Mouse (Mus musculus) limb, embryonic 11.5 days (tissue): Measurements from ENCODE around the gene Magi1. TPM values are rescaled to one million over a fixed set of nuclear protein-coding genes. Genes with fewer than 3 reads are reported as not detected.

Experiments used
- ATAC-seq: fragments of 200-750 bp; cut with Nextera tagmentation; 2 replicates; pipeline ENCODE4 v1.8.0; 2017; ENCODE audit warnings: low read depth; ENCODE audit not compliant: insufficient number of reproducible peaks, low FRiP score, low TSS enrichment
- DNase-seq: peaks from one replicate; pipeline ENCODE4 v3.0.0-alpha.2; 2015; ENCODE audit warnings: low spot score
- H3K27ac ChIP-seq: fragments of 300-500 bp; sonication (generic); replicated peaks from 2 replicates; pipeline ENCODE4 v1.5.1; 2014; ENCODE audit warnings: low read depth, mild to moderate bottlenecking, low read length
- H3K27me3 ChIP-seq: fragments of 300-500 bp; sonication (generic); 2 replicates; pipeline ENCODE4 v1.6.1; 2014; ENCODE audit warnings: mild to moderate bottlenecking, low read length, mixed read lengths; ENCODE audit not compliant: control insufficient read depth, insufficient read depth
- H3K36me3 ChIP-seq: fragments of 300-500 bp; sonication (generic); 2 replicates; pipeline ENCODE4 v1.6.1; 2014; ENCODE audit warnings: mild to moderate bottlenecking, low read length, moderate library complexity, mixed read lengths; ENCODE audit not compliant: control insufficient read depth, insufficient read depth
- H3K4me1 ChIP-seq: fragments of 300-500 bp; sonication (generic); 2 replicates; pipeline ENCODE4 v1.6.1; 2014; ENCODE audit warnings: low read length, mixed read lengths; ENCODE audit not compliant: control insufficient read depth, insufficient read depth
- H3K4me2 ChIP-seq: fragments of 300-500 bp; sonication (generic); 2 replicates; pipeline ENCODE4 v1.6.1; 2014; ENCODE audit warnings: low read depth, mild to moderate bottlenecking, moderate library complexity; ENCODE audit not compliant: severe bottlenecking
- H3K4me3 ChIP-seq: fragments of 300-500 bp; sonication (generic); 2 replicates; pipeline ENCODE4 v1.5.1; 2014; ENCODE audit warnings: low read depth, low read length
- H3K9ac ChIP-seq: fragments of 300-500 bp; sonication (generic); 2 replicates; pipeline ENCODE4 v1.6.1; 2014; ENCODE audit warnings: mild to moderate bottlenecking, low read length
- H3K9me3 ChIP-seq: fragments of 300-500 bp; sonication (generic); 2 replicates; pipeline ENCODE4 v1.6.1; 2016; ENCODE audit warnings: low read length; ENCODE audit not compliant: control insufficient read depth
- WGBS: fragments of 180-500 bp; shearing (Covaris S2); extraction: QIAGEN DNeasy Blood & Tissue Kit; methylation state at CpG from one replicate; pipeline ENCODE4 v1.1.7; 2014; 5-methylcytosine and 5-hydroxymethylcytosine counted together
- polyA plus RNA-seq: library from polyadenylated mRNA; unstranded; fragments of >200 nt; fragmentation: Nextera tagmentation; extraction: Ambion mirVana; gene quantifications from 2 replicates; pipeline ENCODE4 v1.2.1, GENCODE M21; 2014

The Magi1 gene
- polyA plus RNA-seq, 1 experiment from 2014 or later: 13.4 TPM

- Histone ChIP-seq H3K36me3 (no peaks in the 10 kb centered on the region), H3K27ac (no peak overlapping the region), H3K9me3 (no peaks in the 10 kb centered on the region), H3K4me2 (no peak overlapping the region), H3K27me3 (no peaks in the 10 kb centered on the region), H3K4me1 (peaks cover 5% of the 10 kb centered on the region), H3K4me3 (no peak overlapping the region), H3K9ac (no peak overlapping the region)
- DNase-seq (peak; percentile 40), ATAC-seq (no peak)
- WGBS: 50% methylated on average over 6 of the region's 6 CpGs
These were observed 463.8 kb downstream of the Magi1 start for GRCm38 (mm10) chr6:93819888-93820287.

DNA sequence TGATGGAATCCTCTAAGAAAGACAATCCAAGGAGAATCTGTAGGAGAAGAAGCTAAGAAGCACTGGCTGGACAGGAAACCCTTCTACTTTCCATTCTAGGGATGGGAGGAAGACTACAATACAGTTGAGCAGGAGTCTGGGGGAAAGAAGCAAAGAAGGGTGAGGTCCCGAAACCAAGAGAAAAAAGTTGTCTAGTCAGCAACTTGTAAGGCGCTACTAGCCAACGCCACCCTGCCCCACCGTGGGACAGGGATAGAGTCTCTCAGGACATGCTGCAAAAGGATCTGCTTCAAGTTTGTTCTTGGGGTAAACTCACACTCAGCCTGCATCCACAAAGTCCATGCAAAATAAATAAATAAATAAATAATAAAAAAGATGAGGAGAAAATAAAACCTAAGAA, 464.4 kb downstream of the Magi1 start:
- WGBS: 88% methylated on average over 4 of the region's 4 CpGs
- H3K27ac ChIP-seq: no peak overlapping the region
- DNase-seq: no peak
- H3K4me1 ChIP-seq: peaks cover 5% of the 10 kb centered on the region
- H3K4me2 ChIP-seq: no peak overlapping the region
- H3K9ac ChIP-seq: no peak overlapping the region
- H3K27me3 ChIP-seq: no peaks in the 10 kb centered on the region
- ATAC-seq: no peak
- no peaks in the 10 kb centered on the region for H3K36me3 ChIP-seq
- H3K4me3 ChIP-seq: no peak overlapping the region
- no peaks in the 10 kb centered on the region for H3K9me3 ChIP-seq

DNA sequence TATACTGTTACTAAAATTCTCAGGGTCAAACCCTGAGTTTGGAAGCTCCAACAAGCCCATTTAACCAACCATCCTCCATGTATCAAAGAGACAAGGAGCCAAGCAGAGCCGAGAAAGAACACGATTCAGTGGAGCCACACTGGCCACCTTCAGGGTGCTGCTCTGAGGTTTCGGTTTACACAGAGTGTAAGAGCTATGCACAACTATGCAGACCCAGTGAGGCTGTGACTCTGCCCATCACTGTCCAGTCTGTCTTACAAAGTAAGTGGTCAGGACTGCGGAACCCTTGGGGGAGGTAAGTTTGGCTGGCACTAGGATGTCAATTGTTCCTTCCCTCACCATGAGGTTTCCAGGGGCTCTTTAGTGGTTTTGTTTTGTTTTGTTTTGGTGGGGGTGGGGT, 465.2 kb downstream of the Magi1 start:
- 84% methylated on average over 4 of the region's 4 CpGs for WGBS
- Histone ChIP-seq H3K27me3 (no peaks in the 10 kb centered on the region), H3K4me2 (no peak overlapping the region), H3K4me1 (peaks cover 5% of the 10 kb centered on the region), H3K9me3 (no peaks in the 10 kb centered on the region), H3K36me3 (no peaks in the 10 kb centered on the region), H3K27ac (no peak overlapping the region), H3K9ac (no peak overlapping the region), H3K4me3 (no peak overlapping the region)
- no peak for ATAC-seq
- DNase-seq: no peak

GRCm38 (mm10) chr6:93805407-93805936, 478.2 kb downstream of the Magi1 start:
- peaks cover under 1% of the 10 kb centered on the region; the same call in 1 of the 2 replicates for H3K4me1 ChIP-seq
- no peaks in the 10 kb centered on the region for H3K9me3 ChIP-seq
- ATAC-seq (no peak), DNase-seq (no peak)
- 86% methylated on average over 5 of the region's 5 CpGs for WGBS
- no peaks in the 10 kb centered on the region for H3K36me3 ChIP-seq
- H3K9ac ChIP-seq: no peak overlapping the region
- no peak overlapping the region for H3K4me3 ChIP-seq
- H3K27me3 ChIP-seq: no peaks in the 10 kb centered on the region
- no peak overlapping the region for H3K27ac ChIP-seq
- H3K4me2 ChIP-seq: no peak overlapping the region

DNA sequence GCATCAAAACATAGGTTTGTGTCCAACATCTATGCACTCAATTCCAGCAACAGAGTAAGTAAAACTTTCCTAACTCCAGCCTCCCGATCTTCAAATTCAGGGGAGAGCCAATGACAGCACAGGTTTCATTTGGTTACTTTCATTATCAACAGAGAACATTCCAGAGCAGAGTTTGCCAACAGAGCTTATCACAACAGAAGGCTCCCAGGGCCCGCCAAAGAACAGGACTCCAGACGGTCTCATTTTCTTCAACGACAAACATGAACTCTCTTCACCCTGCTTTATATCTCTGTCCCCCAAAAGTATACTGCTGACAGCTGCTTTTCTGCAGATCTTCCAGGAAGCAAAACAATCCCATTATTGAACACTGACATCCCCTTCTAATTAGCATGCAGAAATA, 481.3 kb downstream of the Magi1 start:
- Histone ChIP-seq H3K4me2 (no peak overlapping the region), H3K27ac (no peak overlapping the region), H3K4me1 (peaks cover 3% of the 10 kb centered on the region; the same call in 1 of the 2 replicates), H3K36me3 (no peaks in the 10 kb centered on the region), H3K4me3 (no peak overlapping the region), H3K9me3 (no peaks in the 10 kb centered on the region), H3K27me3 (no peaks in the 10 kb centered on the region), H3K9ac (no peak overlapping the region)
- no peak for DNase-seq
- ATAC-seq: no peak
- WGBS: 77% methylated on average over 4 of the region's 4 CpGs

DNA sequence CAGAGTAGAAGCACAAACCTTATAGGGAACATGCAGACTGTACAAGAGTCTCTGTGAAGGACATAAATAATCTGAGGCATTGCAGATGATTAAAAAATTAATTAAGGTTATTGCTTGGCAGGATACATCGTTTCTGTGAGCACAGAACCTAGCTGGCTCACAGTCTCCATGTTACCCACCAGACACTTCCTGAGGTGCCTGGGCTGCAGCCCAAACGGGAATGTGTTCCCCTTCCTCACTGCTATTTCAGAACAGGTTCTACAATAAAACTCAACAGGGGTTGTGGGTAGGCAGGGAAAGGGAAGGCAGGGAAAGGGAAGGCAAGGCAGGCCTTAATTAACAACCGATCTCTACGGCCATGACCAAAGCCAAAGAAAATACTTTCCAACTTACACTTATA, 483.3 kb downstream of the Magi1 start:
- Histone ChIP-seq H3K4me3 (no peak overlapping the region), H3K9ac (no peak overlapping the region), H3K27me3 (no peaks in the 10 kb centered on the region), H3K4me1 (peaks cover 3% of the 10 kb centered on the region; the same call in 1 of the 2 replicates), H3K9me3 (no peaks in the 10 kb centered on the region), H3K27ac (no peak overlapping the region), H3K36me3 (no peaks in the 10 kb centered on the region), H3K4me2 (no peak overlapping the region)
- WGBS: 64% methylated on average over 4 of the region's 4 CpGs
- no peak for ATAC-seq
- no peak for DNase-seq

DNA sequence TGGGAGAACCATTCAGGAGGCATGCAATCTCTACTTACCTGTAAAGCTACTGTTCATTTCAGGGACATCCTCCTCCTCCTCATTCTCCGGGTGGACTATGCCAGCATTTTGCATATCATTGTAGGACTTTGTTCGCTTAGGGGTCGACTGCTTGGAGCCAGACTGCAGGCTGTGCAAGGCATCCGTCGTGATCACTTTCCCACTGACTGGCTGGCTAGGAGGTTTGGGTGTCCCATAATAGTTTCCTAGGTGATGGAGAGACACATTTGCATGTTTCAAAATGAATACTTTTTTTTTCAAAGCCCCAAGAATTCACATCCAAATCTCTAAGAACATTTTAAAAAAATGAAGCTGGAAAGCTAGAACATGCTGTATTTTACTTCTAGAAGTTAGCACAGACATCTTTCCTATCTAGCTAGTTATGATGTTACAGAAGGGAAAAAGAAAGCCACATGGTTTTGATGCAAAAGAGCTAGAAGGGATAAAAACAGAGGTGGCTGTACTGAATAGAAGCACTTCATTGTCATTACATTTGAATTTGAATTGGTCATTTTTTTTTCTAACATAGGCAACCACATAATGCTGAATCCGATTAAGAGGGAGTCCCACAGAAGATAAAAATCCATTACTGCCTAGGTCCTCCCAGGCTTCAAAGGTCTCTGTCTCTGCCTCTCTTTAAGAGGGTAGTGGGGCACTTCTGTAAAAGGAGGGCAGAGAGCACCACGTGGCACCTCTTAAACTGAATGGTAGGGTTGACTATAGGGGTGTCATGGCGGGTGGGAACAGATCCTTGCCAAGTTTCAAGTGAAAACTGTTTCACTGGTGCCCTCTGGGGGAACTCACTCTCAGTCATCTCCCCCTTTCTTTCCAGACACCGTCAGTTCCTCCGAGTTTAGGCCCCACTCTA, 491.2 kb downstream of the Magi1 start:
- 81% methylated on average over 10 of the region's 10 CpGs for WGBS

GRCm38 (mm10) chr6:93789721-93790120, 494.0 kb downstream of the Magi1 start:
- Histone ChIP-seq H3K4me2 (no peak overlapping the region), H3K4me3 (no peak overlapping the region), H3K9me3 (no peaks in the 10 kb centered on the region), H3K4me1 (no peaks in the 10 kb centered on the region), H3K36me3 (no peaks in the 10 kb centered on the region; the same call in 1 of the 2 replicates), H3K9ac (no peak overlapping the region), H3K27ac (no peak overlapping the region), H3K27me3 (no peaks in the 10 kb centered on the region)
- ATAC-seq (no peak), DNase-seq (no peak)

More for the DNA sequence above, 491.2 kb downstream of the Magi1 start:
- no peaks in the 10 kb centered on the region; the same call in 1 of the 2 replicates for H3K36me3 ChIP-seq
- no peak overlapping the region for H3K9ac ChIP-seq
- ATAC-seq: no peak
- H3K4me2 ChIP-seq: no peak overlapping the region
- H3K27ac ChIP-seq: no peak overlapping the region
- no peaks in the 10 kb centered on the region for H3K4me1 ChIP-seq
- DNase-seq: no peak
- no peaks in the 10 kb centered on the region for H3K27me3 ChIP-seq
- no peaks in the 10 kb centered on the region for H3K9me3 ChIP-seq
- H3K4me3 ChIP-seq: no peak overlapping the region
